12 mouse cellular contexts compared by ENCODE assay signal in the genomic region with DNA sequence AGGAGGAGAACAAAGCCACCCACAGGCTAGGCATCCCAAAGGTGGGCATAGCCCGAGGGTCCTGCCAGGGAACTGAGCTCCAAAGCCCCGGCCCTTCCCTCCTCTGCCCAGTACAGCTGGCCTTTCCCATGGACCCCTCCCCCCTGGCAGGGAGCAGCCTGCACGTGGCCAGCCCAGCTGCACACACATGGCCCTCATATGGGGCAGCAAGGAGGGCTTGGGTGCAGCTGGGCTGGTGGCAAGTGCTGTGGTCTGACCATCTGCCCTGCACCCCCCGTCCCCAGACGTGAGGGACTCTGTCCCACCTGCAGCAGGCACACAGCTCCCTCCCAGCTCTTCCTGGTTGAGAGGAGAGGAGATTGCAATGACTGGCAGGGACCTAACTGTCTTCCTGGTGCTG. TPM values are rescaled to one million over a fixed set of nuclear protein-coding genes. Genes with fewer than 3 reads are reported as not detected.
DNase-seq lines count a peak whose midpoint lies in the region; ATAC-seq and TF ChIP-seq lines count a peak whose summit lies in the region.
"Had no signal": no experiment of that assay in that cellular context is flagged by ENCODE, and none has a peak within 500 bp of the region (broad histone marks: within the 10 kb centered on the region; RNA-seq: fewer than 3 reads in every experiment).

No protein-coding gene starts in this region.

- H3K4me2 ChIP-seq in lung, embryonic 14.5 days: peak overlapping the region; percentile 31; the same call in 1 of the 2 replicates
- H3K4me2 ChIP-seq in hindbrain, postnatal 0 days (ENCODE audit: low read depth, low read length): peak overlapping the region; percentile 21; the same call in 1 of the 2 replicates
- H3K4me2 ChIP-seq: liver, embryonic 13.5 days had no signal

- peaks cover 18% of the 10 kb centered on the region for H3K4me1 ChIP-seq in lung, embryonic 14.5 days (ENCODE audit: insufficient read depth)
- peaks cover 69% of the 10 kb centered on the region for H3K4me1 ChIP-seq in embryonic facial prominence, embryonic 10.5 days
- H3K4me1 ChIP-seq in hindbrain, postnatal 0 days (ENCODE audit: insufficient read depth, low read length): peaks cover 10% of the 10 kb centered on the region; the same call in 1 of the 2 replicates

- H3K27me3 ChIP-seq in lung, embryonic 14.5 days (ENCODE audit: insufficient read depth, low read length): peaks cover 11% of the 10 kb centered on the region
- peaks cover 47% of the 10 kb centered on the region for H3K27me3 ChIP-seq in embryonic facial prominence, embryonic 10.5 days (replicated peaks; ENCODE audit: low read depth, poor library complexity, severe bottlenecking)
- H3K27me3 ChIP-seq in hindbrain, postnatal 0 days (ENCODE audit: insufficient read depth, low read length): peaks cover 17% of the 10 kb centered on the region; the same call in 1 of the 2 replicates

- peak; percentile 28 for DNase-seq in gastrocnemius, postnatal 14 days
- DNase-seq in gastrocnemius, postnatal 25 days: no peak
- DNase-seq in lung, embryonic 14.5 days: no peak
- DNase-seq in lung, postnatal 36 days: no peak
- peak; percentile 56 for DNase-seq in embryonic facial prominence, embryonic 10.5 days (ENCODE audit: low spot score)
- no peak for DNase-seq in hindbrain, postnatal 0 days (ENCODE audit: low spot score)
- DNase-seq in thymus, postnatal 4 days: no peak
- DNase-seq: cerebellum, adult 11 months; kidney, adult 9 months; liver, embryonic 13.5 days had no signal

- H3K36me3 ChIP-seq in lung, embryonic 14.5 days (ENCODE audit: insufficient read depth): no peaks in the 10 kb centered on the region
- H3K36me3 ChIP-seq in embryonic facial prominence, embryonic 10.5 days (replicated peaks): 0 out of 2 replicates have a peak, but pooled peaks cover 4% of the 10 kb centered on the region
- H3K36me3 ChIP-seq in hindbrain, postnatal 0 days (ENCODE audit: insufficient read depth, low read length): no peaks in the 10 kb centered on the region
- H3K36me3 ChIP-seq: liver, embryonic 13.5 days had no signal

- intact Hi-C loops in gastrocnemius, postnatal 14 days (cut with DNase I; ENCODE audit: low total_unique reads): no loop called here

- ATAC-seq in lung, embryonic 14.5 days (ENCODE audit: insufficient read depth): no peak
- ATAC-seq in hindbrain, postnatal 0 days: peak; percentile 71
- no peak for ATAC-seq in inflammation-experienced regulatory T-cells, adult 6 months

- H3K9me3 ChIP-seq in lung, embryonic 14.5 days (ENCODE audit: low read depth, low read length): no peaks in the 10 kb centered on the region
- no peaks in the 10 kb centered on the region for H3K9me3 ChIP-seq in embryonic facial prominence, embryonic 10.5 days
- H3K9me3 ChIP-seq in hindbrain, postnatal 0 days (ENCODE audit: low read length): no peaks in the 10 kb centered on the region
- H3K9me3 ChIP-seq: liver, embryonic 13.5 days had no signal

- no peak overlapping the region for H3K4me3 ChIP-seq in lung, embryonic 14.5 days (ENCODE audit: low read depth, low read length)
- peak overlapping the region; percentile 19 for H3K4me3 ChIP-seq in embryonic facial prominence, embryonic 10.5 days
- H3K4me3 ChIP-seq in hindbrain, postnatal 0 days (ENCODE audit: low read length): no peak overlapping the region
- H3K4me3 ChIP-seq: liver, embryonic 13.5 days had no signal

- H3K27ac ChIP-seq in lung, embryonic 14.5 days (ENCODE audit: low read depth): no peak overlapping the region
- peak overlapping the region; percentile 52; the same call in 1 of the 2 replicates for H3K27ac ChIP-seq in embryonic facial prominence, embryonic 10.5 days (replicated peaks)
- no peak overlapping the region for H3K27ac ChIP-seq in hindbrain, postnatal 0 days
- H3K27ac ChIP-seq: liver, embryonic 13.5 days had no signal

- H3K9ac ChIP-seq in lung, embryonic 14.5 days: no peak overlapping the region
- H3K9ac ChIP-seq in hindbrain, postnatal 0 days (replicated peaks; ENCODE audit: low read length): no peak overlapping the region
- H3K9ac ChIP-seq: liver, embryonic 13.5 days had no signal

- no peak for TF ChIP-seq CTCF in lung, embryonic 14.5 days (IDR thresholded peaks at IDR 0.05; ENCODE audit: low read depth)
- TF ChIP-seq CTCF in hindbrain, postnatal 0 days (IDR thresholded peaks at IDR 0.05; ENCODE audit: low read depth): no peak

- WGBS in lung, embryonic 14.5 days: 39% methylated on average over 5 of the region's 5 CpGs
- 26% methylated on average over 5 of the region's 5 CpGs for WGBS in embryonic facial prominence, embryonic 10.5 days
- 21% methylated on average over 5 of the region's 5 CpGs for WGBS in hindbrain, postnatal 0 days

RNA-seq across cellular contexts. Expression of gene Atoh8, which starts 4.5 kb away (rescaled TPM):
- total RNA-seq in gastrocnemius, postnatal 14 days (2021): 1 to 10 TPM; 5.3 to 7.1 TPM
- 1 to 10 TPM; 4.5 to 7.8 TPM for total RNA-seq in gastrocnemius, postnatal 25 days (2021)
- 18.7 and 19.3 TPM in 2 replicates for polyA plus RNA-seq in lung, embryonic 14.5 days (2014; fragmentation: Nextera tagmentation; extraction: Ambion mirVana)
- 17.7 and 21.4 TPM in 2 replicates for polyA plus RNA-seq in embryonic facial prominence, embryonic 10.5 days (2016; fragmentation: Nextera tagmentation; extraction: Ambion mirVana)
- total RNA-seq in hindbrain, postnatal 0 days (2014; rRNA removed): 6.5 and 8.1 TPM in 2 replicates
- polyA plus RNA-seq in hindbrain, postnatal 0 days (2015; fragmentation: Nextera tagmentation; extraction: Ambion mirVana): 3.8 and 5.2 TPM in 2 replicates
- not detected for polyA plus RNA-seq in inflammation-experienced regulatory T-cells, adult 6 months (2017; shearing (Covaris generic))
- total RNA-seq: neutrophil, adult 5-6 weeks had no signal

Comparison
In these comparisons a context has a peak if more than half of its experiments do, and no peak if none do; other contexts are left out.
1. DNase-seq: peak in gastrocnemius, postnatal 14 days (single experiment) and embryonic facial prominence, embryonic 10.5 days (single experiment); none in gastrocnemius, postnatal 25 days (single experiment), lung, embryonic 14.5 days (single experiment), lung, postnatal 36 days (single experiment), hindbrain, postnatal 0 days (single experiment) and thymus, postnatal 4 days (single experiment).